Mouse (Mus musculus): ENCODE results near the gene Prrg2.
A peak's percentile ranks its signal among the peaks of the same experiment; 100 is the strongest.

- TF ChIP-seq MAX (IDR thresholded peaks at IDR 0.05) (peak; percentile 33), CTCF (IDR thresholded peaks at IDR 0.05; ENCODE audit: control insufficient read depth, insufficient read depth, insufficient read length) (no peak)
Observed at GRCm38 (mm10) chr7:45017242-45018061, 45.0 kb downstream of the Prrg2 start, which contains the start of gene Rras.

Data from C2C12 (cell line).